Mouse (Mus musculus) heart, postnatal 0 days (tissue): ENCODE measurements around the gene Ssr2.

Source experiments
- CTCF ChIP-seq: IDR thresholded peaks from 2 replicates; pipeline ENCODE4 v1.5.1; 2016; ENCODE audit warnings: antibody characterized with exemption, control low read depth, low read depth
- EP300 ChIP-seq: IDR thresholded peaks from 2 replicates; pipeline ENCODE4 v1.6.1; 2016; ENCODE audit warnings: antibody characterized with exemption, low read depth

GRCm38 (mm10) chr3:88625531-88625930, 49.9 kb downstream of the Ssr2 start:
- TF ChIP-seq CTCF (no peak), EP300 (no peak)
